Mouse (Mus musculus) ovary, postnatal 36 days (tissue): ENCODE measurements around the gene Asic2.

Experiments used
- DNase-seq: peaks from one replicate; pipeline ENCODE4 v3.0.0; 2022; ENCODE audit warnings: low spot score, mixed read lengths

Asic2 gene

DNA sequence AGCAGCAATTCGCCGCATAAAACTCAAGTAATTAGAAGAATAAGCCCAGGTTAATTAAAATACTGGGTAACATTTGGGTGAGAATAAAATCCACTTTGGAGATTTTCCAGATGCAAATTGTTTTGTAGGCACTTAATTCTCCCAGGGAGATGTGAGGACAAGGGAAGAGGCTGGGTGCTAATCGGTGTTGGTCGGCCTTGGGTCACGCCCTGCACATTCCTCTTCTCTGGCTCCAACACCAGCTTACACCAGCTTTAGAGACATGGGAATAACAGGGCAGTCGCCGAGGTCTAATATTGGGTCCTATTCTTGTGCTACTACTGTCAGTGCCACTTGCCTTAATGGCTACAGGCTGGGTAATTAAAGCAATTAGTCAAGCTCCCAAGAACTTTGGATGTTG, 783.5 kb downstream of the Asic2 start:
- no peak for DNase-seq

DNA sequence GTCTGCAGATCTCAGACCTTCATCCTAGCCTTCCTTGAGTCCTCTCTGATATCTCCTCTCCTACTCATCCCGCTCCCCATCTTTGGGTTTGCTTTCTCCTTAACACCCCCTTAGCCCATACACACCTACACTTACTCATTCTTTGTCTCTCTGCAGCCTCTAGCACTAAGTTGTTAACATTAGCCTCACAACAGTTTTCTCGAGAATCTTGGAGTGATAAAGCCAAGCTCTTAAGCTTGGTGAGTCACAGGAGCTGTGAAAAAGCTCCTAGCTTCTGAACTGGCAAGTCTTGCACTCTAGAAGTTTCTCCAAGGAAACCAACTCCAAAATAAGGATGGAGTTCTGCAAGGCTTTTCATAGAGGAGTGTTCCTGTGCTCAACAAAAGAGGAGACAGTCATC, 803.4 kb downstream of the Asic2 start:
- DNase-seq = no peak

DNA sequence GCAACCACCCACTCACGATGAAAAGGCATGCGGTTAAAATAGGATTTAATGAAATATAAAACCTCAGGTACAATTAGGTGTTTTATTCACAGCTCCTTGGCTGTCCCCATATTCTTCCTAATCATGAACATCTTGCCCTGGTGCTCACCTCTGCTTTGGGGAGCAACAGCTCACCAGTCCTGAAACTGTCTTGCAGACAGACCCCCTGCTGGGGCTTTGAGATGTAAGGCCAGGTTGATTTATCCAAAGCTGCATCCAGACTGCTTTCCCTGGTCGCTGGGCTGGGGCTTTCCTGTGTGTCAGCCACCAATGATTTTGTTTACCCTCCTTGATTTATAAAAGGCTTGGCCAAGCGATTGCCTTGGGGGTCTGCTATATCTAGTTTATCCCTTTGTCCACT, 805.2 kb downstream of the Asic2 start:
- DNase-seq = no peak

DNA sequence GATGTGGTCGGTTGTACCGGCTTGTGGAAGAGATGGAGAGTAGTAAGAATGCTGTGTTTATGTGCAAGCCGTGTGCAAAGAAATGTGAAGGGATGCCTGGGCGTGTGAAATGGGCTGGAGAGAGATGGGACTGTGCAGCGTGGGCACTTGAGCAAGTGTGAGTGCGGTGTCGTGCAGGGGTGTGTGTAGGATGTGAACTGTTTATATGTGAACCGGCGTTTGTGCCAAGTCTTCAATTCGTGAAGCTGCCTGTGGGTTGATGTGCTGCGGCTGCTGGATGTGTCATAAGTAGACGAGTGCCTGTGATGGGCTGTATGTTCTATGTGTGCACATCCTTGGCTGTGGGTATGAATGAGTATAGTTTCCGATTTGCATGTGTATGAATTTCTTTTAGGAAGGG, 814.4 kb downstream of the Asic2 start:
- no peak for DNase-seq

DNA sequence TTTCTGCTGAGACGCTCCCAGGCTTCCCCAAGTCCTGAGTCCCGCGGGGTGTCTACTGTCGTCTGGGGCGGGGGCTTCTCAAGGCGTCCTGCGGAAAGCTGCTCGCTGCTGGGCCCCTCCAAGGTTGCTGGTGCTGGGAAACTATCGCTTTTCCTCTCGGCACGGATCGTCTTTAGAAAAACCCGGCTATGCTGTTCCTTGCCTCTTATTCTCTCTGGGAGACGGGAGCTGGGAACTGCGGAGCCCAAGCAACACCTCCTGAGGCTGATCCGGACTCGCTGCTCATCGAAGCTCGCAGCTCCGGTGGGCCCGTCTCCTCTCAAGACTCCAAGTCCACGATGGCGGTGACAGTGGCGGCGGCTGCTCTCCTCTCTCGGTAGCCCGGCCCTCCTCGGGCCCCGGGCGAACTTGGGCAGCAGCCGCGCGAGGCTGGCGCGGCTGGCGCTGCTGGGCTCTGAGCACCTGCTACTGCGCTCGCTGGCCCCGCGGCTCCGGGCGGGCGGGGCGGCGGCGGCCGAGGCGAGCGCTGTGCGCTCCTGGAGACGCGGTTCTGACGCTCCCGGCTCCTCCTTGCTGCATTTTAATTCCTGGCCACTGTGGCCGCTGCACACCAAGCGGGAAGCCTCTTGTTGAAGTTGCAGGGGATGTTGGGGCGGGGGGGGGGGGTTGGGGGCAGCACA, 815.0 kb downstream of the Asic2 start:
- DNase-seq = peak; percentile 28

DNA sequence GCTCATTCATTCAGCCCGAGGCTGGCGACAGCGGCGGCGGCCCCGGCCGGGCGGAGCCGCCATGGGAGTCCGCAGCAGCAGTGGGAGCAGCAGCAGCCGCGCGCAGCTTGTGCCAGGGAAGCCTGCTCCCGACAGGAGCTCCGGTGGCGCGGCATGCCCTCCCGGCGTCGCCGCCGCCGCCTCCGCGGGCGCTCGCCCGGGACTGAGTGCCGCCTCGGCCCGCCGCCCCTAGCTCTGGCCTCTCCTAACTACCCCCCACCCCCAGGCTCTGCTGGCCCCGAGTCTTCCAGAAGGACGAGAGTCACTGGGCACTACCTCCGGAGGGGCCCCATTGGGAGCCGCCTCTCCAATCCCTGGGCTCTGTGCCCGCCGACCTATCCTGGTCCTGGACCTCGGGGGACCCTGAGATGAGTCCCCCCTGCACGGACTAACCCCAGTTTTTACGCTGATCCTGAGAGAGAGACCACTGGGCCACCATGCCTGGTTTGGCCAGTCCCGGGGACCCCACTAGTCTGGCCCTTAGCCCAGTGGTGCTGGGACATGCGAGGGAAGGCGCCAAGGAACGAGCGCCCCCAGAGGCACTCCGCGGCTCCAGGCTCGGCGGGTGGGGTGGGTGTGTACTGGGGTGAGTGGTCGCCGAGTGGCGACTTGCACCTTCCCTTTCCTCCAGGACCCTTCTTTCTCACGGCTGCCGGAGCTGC, 815.6 kb downstream of the Asic2 start:
- DNase-seq = peak; percentile 29

DNA sequence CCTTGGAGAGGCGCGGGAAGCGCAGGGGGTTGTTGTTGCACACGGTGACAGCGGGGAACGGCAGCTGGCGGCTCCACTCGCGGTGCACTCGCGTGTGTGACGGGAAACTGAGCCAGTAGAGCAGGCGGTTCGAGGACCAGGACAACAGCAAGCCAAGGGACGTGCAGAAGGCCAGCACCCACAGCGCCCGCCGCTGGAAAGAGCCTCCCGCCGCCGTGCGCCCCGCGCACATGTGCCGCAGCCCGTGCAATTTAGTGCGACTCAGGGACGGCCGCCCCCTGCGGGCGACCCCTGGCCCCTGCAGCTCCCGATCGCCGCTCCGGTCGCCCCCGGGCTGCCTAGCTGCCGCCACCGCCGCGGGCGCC, 816.3 kb downstream of the Asic2 start:
- peak; percentile 22 for DNase-seq

DNA sequence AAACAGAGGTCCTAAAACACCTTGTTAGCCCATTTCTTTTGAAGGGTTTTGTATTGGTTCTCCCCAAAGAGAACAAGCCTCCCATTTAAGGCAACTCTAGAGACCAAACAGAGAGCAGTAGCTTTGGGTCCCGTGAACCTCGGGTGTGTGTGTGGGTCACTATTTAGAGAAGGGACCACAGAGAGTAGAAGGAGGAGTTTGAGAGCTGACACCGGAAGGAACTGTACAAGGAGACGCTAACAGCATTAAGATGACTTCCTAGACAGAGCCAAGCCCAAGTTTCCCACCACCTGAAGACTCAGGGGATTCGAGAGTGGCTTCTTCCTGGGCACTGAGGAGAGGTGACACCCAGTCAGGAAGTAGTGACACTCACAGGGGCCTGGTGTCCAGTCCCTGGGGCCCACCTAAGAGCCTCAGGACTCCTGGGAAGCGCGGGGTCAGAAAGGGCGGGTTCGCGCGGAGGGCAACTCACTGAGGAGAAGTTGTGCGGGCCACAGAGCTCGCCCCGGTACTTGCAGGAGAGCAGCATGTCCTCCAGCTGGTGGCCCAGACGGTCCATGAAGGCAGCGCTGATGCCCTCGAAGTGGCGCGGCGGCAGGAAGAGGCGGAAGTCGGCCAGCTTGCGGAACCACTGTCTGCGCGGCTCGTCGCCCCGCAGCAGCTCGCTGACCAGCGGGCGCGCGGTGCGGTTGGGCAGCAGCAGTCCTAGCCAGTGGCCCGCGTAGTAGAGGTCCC, 816.8 kb downstream of the Asic2 start:
- DNase-seq = peak; percentile 10

DNA sequence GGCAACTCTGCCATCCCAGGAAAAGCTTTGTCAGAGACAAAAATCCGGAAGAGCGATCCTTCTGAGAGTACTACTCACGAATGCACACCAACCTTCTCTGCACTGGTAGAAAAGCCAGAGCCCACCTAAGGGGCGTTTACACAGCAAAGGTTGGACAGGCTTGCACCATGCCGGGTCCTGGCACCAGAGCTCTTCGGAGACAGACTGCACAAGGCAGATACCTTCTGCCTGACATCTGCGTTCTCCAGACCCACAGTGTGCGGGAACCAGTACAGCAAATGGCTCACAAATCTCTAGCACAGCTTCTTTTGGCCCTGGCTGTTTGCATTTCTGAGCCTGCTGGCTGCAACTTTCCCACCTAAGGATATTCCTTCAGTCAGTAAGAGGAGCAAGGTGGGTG, 817.6 kb downstream of the Asic2 start:
- DNase-seq = no peak

DNA sequence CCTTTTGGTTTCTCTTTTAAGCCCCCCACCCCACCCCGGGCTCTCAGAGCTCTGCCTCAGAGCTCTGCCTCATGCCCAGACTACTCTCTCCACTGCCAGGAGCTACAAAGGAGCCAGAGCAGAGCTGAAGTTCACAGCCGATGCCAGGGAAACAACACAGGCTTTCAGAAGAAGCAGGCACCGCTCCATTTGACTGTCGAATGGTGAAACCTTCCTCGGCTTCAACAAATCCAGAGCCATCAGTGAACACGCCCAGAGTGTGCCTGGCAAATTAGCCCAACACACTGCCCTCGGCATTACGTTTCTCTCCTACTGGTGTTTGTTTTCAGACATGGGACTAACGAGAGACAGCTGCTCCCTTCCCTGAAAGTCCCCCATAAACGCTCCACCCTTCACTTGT, 819.8 kb downstream of the Asic2 start:
- no peak for DNase-seq

DNA sequence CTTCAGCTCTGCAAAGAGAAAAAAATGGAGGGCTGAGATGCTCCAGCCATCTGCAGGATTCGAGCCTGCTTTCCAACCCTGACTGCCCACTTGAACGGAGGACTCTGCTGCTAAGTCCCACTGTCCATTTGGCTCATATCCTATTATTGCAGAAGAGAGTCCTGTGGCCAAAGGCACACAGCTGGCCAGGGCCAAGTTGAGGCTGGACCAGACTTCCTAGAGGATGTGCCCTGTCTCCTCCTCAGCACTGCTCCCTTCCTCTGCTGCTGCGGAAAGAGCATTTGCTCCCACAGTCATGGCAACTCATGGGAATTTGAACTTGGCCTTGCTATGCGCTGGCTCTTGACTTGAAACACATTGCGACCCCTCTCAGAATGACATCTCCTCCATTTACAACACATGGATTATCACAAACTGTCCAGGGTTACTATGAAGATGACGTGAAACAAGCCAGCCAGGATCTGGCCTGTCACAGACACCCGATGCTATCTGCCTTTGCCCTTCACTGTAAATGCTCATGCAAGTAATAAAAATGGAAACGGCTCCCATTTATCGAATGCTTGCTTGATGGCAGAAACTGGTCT, 821.6 kb downstream of the Asic2 start:
- no peak for DNase-seq

DNA sequence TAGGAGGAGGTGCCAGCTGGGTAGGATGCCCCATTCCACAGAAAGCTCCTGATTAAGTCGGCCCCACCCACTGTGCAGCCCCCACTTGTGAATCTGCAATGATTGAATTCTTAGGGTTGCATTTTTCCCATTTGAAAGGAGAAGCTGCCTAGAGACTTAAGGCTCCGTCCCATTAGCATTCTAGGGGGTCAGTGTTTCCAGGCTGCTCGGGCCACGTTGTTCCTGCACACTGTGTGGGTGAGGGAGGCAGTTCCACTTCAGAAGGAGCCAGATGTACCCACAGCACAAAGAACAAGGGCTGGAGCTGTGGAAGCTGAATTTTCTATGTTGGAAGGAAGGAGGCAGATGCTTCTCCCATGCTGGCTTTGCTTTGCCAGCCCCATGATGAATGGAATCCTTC, 833.1 kb downstream of the Asic2 start:
- DNase-seq = no peak

DNA sequence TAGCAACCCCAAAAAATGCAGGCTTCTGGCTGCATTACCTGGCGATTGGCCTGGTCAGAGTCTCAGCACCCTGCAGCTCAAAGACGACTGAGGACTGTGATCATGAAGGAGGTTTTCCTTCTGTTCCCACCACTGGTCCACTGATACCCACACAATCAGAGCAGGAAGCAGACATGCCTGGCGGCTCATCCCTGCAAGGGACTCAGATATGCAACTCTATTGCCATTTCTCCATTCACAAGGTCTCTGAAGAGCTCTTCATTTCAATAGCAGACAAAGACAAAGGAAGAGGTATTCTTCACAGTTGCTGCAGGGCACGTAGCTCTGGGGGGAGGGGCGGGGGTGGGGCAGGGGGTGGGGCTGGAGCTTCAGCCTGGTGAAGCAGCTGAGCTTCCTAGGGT, 834.3 kb downstream of the Asic2 start:
- no peak for DNase-seq

DNA sequence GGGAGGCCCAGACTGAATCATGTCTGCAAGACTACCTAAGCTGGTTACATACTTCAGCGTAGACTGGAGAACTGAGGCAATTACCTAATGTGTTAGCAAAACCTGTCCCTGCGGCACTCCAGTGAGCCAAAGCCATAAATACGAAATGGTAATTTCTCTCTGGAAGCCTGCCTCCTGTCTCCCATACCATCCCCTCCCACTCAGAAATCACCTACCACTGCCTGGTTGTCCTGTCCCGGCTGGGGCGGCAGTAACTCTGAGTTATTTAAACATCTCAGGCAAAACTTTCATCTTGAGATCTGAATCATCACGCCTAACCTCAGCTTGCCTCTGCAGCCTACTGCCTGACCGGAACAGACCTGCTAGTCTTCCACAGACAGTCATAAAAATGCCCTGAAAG, 835.6 kb downstream of the Asic2 start:
- DNase-seq = no peak

DNA sequence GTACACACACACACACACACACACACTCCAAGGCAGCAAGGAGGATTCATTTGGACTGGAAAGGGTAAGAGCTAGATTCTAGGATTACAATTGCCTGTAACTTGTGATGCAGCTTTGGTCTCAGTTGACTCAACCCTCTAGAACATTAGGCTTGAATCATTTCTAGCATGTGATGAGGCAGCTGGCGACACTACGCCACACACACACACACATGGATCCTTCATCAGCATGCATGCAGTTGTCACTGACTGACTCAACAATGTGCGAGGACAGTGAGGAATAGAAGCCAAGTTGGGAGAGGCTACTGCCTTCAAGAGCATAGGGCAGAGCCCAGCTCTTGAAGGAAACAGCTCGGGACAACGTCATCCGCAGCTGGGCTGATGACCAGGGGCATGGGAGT, 843.9 kb downstream of the Asic2 start:
- no peak for DNase-seq

DNA sequence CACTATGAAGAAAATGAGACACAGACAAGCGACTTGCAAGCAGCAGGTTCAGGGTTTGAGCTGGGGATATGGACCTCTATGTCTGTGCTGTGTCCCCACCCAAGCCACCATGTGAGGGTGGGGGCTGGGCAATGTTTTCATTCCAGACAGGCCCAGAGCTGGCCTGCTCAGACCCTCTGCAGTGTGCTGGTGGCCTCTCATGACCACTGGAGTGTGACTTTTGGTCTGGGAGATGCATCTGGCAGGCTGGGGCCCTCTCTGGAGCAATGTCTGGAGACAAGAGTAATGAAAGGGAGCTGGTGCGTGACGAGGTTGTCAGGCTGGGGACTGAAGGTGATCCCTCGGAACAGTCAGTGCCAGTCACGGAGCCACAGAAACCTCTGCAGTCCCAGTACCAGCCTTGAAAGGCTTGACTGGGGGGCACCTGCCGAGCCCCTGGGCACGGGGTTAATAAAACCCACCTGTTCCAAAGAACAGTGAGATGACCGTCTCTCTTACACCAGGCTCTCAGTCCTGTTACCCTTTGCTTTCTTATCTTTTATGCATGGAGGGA, 848.2 kb downstream of the Asic2 start:
- DNase-seq = no peak

DNA sequence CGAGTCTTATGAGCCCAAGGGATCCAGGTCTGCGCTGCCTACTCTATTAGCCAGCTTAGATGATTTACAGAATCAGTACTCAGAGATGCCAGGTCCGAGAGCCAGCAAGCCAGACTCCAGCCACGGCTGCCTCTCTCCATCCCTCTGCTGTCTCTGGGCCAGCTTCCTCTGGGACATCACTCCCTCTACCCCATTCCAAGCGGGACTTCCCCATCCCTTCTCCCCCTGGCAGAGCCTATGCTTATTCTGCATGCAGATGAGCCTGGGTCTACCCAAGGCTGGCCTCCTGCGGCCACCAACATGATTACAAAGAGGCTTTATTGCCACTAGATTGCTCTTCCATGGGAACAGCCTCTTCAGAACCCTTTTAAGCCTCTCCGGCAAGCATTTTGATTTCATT, 850.2 kb downstream of the Asic2 start:
- DNase-seq = no peak

DNA sequence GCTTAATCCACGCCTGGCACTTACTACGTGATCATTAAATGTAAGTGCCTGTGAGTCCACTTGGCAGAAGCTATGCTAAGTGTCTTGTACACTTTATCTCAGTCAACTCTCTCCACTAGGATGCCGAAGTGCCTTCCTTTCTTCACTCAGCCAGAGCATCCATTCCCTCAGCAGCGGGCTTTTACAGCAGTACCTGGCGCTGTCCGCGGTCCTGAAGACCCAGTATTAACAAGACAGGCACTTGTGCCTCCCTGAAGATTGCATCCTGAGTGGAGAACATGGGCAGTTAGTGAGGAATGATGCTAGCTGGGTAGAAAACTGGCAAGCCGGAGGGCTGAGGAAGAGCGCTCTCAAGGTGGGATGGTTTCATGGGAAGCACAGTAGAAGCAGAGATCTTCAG, 852.6 kb downstream of the Asic2 start:
- peak; percentile 43 for DNase-seq

DNA sequence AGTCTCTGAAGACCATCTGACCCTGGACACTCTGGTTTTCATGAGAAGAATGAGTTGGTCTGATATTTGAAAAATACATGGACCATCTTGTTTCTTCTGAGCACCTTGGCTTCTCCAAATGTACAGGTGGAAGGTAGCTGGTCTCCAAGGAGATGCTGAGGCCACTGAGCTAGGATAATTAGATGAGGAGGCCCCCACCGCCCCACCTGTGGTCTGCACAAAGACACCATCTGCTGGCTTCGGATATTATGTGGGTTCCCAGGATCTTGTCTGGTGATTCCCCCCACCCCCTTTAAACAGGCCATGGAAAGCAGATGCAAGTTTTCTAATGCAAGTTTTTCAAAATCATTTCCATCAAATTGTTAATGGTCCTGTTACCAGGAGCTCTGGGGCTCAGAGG, 856.6 kb downstream of the Asic2 start:
- no peak for DNase-seq

DNA sequence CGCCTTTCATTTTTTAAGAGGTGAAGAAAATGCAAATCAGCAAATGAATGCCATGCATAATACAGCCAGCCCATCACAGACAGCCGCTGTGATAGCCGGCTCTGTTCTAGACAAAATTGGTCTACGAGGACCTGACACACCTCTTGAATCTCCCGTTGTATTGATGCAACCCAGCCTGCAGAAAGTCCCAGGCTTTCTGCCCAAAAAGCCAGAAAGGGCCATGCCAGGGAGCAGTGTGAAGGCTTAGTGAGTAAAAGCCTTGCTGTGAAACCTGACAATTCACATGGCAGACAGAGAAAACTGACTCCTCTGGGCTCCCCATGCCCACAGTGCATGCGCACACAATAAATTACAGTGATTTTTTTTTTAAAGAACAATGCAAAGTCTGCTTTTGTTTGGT, 858.2 kb downstream of the Asic2 start:
- DNase-seq = no peak

DNA sequence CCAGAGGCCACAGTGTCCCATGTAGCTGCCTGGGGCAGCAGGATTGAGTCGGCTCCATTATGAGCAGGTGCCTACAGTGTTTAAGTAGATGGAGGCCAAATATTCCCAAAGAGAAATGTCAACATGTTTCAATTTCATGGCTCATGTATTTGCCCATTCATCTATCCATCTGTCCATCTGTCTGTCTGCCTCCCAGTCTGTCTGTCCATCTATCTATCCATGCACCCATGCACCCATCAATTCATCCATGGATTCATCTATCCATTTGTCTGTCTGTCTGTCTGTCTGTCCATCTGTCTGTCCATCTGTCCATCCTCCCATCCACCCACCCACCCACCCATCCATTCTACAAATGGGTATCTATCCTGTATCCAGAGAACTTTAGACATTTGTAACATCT, 861.3 kb downstream of the Asic2 start:
- no peak for DNase-seq

DNA sequence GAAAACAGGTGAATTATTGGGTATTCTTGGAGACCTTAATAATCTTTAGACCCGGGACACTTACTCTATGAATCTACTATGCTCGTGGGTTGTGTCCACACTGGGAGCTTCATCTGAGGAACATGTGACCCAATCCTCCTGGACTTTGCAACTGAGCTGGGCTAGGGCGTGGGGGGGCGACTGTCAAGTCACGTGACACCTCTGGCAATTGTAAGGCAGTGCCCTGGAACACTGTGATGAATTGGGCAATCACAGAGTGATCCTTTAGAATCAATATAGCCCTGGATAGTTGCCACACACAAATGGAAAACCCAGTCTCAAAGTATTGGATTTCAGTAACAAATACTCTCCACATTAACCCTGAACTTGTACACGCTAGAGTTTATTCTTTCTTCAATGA, 867.4 kb downstream of the Asic2 start:
- no peak for DNase-seq

DNA sequence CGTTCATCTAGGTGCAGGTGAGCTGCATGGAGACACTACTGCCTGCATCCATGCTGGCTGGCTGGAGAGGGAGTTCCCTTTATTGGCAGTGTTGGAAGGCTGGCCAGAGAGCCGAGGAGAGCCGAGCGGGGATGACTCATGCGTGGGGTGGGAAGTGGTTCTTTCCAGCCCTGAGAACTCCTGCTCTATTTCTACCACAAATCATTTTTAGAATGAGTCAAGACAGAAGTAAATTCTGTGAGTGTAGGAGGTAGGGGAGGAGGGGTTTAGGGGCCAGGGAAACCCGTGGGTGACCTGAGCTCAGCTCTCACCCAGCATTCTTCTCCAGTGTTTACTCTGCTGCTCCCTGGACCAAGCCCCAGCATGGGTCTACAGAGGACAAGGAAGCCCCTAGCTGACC, 872.2 kb downstream of the Asic2 start:
- peak; percentile 42 for DNase-seq
